Mouse (Mus musculus): Measurements from ENCODE around the gene Ttll11. TPM values are rescaled to one million over a fixed set of nuclear protein-coding genes. Genes with fewer than 3 reads are reported as not detected.

Ttll11 gene
- polyA plus RNA-seq, 1 experiment, result 4.1 TPM

DNA sequence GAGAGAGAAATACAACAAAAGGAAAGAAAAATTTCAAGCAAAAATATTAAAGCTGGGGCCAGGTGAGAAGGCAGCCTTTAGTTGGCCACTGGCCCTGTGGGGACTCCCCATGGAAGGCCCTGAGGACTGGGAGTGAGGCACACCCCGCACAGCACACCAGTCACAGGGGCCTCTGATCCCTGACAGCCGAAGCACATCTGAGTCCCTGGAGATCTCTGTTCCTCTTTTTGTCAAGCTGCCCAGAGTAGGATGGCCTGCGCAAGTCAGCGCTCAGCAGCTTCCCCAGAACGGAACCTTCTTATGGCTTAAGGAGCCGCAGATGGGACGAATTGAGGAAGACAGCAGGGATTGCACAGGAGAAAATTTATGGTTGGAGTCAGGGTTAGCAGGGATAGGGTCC, 223.2 kb downstream of the Ttll11 start:
- Histone ChIP-seq H3K4me1 (ENCODE audit: control insufficient read depth, insufficient read depth, low read length) (no peaks in the 10 kb centered on the region), H3K27ac (ENCODE audit: control insufficient read depth, insufficient read depth, low read depth, low read length, poor library complexity) (no peak overlapping the region), H3K4me3 (replicated peaks; ENCODE audit: control insufficient read depth, low read depth, low read length) (no peak overlapping the region)
- no peak for TF ChIP-seq CTCF (IDR thresholded peaks at IDR 0.05; ENCODE audit: control insufficient read depth, insufficient read depth, low read length)
- no peak for TF ChIP-seq POLR2A (IDR thresholded peaks at IDR 0.05; ENCODE audit: borderline replicate concordance, control insufficient read depth, low read depth, low read length)
- WGBS, result 2% methylated on average over 7 of the region's 7 CpGs

DNA sequence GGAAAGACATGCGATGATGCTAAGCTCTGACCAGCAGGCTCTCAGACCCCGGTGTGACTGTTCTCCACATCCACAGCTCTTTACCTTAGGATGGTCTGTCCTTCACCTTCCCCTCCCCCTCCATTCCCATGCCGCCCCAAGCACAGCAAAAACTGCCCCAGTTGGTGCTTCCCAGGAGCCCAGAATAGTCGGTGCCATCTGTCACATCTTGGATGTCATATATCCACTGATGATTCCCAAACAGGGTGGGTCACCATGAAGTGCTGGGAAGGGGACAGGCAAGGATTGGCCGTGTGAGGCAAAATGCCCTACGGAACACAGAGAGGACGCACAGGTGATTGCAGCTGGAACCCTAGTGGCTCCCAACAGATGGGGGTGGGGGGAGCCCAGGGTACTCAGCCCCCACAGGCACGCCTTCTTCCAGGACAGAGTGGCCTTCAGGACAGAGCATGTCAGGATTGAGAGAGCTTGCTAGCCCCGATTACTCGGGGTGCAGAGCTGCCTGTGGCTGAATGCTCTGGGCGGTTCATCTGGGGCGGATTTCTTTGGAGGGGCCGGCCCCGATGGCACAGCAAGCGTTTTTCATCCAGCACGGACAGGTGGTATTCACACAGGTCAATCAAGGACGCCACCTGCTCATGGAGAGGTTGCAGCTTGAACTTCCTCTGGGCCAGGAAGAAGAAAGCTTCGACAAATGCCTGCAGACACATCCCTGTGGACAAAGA, 227.8 kb downstream of the Ttll11 start:
- H3K4me3 ChIP-seq (replicated peaks; ENCODE audit: control insufficient read depth, low read depth, low read length), result no peak overlapping the region
- no peaks in the 10 kb centered on the region for H3K4me1 ChIP-seq (ENCODE audit: control insufficient read depth, insufficient read depth, low read length)
- TF ChIP-seq CTCF (IDR thresholded peaks at IDR 0.05; ENCODE audit: control insufficient read depth, insufficient read depth, low read length) (no peak), POLR2A (IDR thresholded peaks at IDR 0.05; ENCODE audit: borderline replicate concordance, control insufficient read depth, low read depth, low read length) (no peak)
- H3K27ac ChIP-seq (ENCODE audit: control insufficient read depth, insufficient read depth, low read depth, low read length, poor library complexity), result no peak overlapping the region
- 79% methylated on average over 18 of the region's 18 CpGs for WGBS

DNA sequence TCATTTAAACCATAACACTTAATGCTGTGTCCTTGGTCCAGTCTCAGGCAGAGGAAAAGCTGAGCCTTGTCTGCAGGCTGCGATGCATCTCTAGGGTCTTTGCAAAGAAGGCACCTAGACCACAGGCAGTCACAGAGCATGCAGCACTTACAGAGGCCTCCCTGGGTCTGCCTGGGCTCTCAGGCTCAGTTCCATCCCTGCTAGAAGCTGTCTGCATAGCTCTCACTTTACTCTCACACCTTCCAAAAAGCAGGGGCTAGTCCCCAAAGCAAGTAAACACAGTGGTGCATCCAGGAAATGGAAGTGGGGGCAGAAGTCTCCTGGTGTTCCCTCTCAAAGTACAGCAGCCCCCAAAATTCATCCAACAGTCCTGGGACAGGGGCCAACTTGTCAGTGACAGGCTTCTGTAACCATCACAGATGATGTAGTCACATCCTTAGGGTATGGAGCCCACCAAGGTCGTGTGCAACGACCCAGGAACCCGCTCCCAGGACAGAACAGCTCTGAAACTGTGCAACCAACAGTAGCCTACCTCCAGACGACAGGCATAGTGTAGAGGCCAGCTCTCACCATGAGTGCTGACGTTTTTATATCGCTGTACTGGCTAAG, 229.1 kb downstream of the Ttll11 start:
- Histone ChIP-seq H3K4me1 (ENCODE audit: control insufficient read depth, insufficient read depth, low read length) (no peaks in the 10 kb centered on the region), H3K4me3 (replicated peaks; ENCODE audit: control insufficient read depth, low read depth, low read length) (no peak overlapping the region), H3K27ac (ENCODE audit: control insufficient read depth, insufficient read depth, low read depth, low read length, poor library complexity) (no peak overlapping the region)
- no peak for TF ChIP-seq CTCF (IDR thresholded peaks at IDR 0.05; ENCODE audit: control insufficient read depth, insufficient read depth, low read length)
- whole genome bisulfite sequencing, result 64% methylated on average over 7 of the region's 7 CpGs

DNA sequence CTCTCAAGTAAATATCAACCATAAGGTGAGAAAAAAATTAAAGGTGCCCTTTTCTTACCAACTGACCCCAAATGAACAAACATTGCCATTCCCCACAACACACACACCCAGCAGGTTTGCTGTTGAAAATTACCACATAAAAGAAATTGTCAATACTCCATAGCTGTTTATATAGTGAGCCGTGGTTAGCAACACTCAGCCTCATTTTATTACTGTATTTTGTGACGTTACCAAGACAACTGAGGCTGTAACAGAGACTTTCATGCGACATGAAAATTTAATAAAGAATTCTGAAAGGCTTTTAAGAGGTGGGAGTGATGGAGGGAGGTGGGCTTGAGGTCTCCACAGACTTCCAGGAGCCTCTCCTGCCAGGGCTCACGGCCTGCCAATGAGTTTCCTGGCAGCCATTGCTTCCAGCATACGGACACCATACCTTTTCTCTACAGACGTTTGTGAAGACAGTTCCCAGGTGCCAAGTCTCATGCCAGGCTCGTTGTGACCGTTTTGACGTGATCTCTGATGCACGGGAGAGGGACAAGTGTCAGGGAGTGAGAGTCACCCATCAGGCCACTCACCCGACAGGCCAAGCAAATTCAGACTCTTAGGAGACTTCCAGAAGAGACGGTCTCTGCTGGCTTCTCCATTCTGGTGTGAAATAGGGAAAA, 232.2 kb downstream of the Ttll11 start:
- H3K4me3 ChIP-seq (replicated peaks; ENCODE audit: control insufficient read depth, low read depth, low read length), result no peak overlapping the region

DNA sequence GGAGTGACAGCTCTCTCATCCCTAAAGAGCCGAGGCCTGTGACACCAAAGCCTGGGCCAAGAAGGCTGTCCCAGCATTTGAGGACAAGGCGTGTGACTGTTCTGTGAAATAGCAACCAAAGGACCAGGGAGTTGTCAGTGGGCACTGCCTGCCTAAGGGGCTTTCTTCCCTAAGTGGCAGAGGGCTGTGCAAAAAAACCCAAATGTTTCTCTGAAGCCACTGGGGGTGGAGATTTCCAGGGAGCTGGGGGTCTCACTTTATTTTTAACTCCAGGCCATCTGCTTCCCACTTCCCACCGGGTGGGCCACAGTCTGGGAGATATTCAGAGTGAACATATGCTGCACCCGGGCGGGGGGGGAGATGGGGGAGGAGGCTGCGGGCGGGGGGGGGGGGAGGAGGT, 233.1 kb downstream of the Ttll11 start:
- no peaks in the 10 kb centered on the region for H3K4me1 ChIP-seq (ENCODE audit: control insufficient read depth, insufficient read depth, low read length)
- H3K4me3 ChIP-seq (replicated peaks; ENCODE audit: control insufficient read depth, low read depth, low read length), result no peak overlapping the region
- 39% methylated on average over 7 of the region's 7 CpGs for WGBS
- H3K27ac ChIP-seq (ENCODE audit: control insufficient read depth, insufficient read depth, low read depth, low read length, poor library complexity), result no peak overlapping the region
- no peak for TF ChIP-seq POLR2A (IDR thresholded peaks at IDR 0.05; ENCODE audit: borderline replicate concordance, control insufficient read depth, low read depth, low read length)
- TF ChIP-seq CTCF (IDR thresholded peaks at IDR 0.05; ENCODE audit: control insufficient read depth, insufficient read depth, low read length), result no peak

More for the DNA sequence above, 232.2 kb downstream of the Ttll11 start:
- Histone ChIP-seq H3K27ac (ENCODE audit: control insufficient read depth, insufficient read depth, low read depth, low read length, poor library complexity) (no peak overlapping the region), H3K4me1 (ENCODE audit: control insufficient read depth, insufficient read depth, low read length) (no peaks in the 10 kb centered on the region)
- WGBS, result 86% methylated on average over 12 of the region's 12 CpGs
- TF ChIP-seq CTCF (IDR thresholded peaks at IDR 0.05; ENCODE audit: control insufficient read depth, insufficient read depth, low read length) (no peak), POLR2A (IDR thresholded peaks at IDR 0.05; ENCODE audit: borderline replicate concordance, control insufficient read depth, low read depth, low read length) (no peak)

DNA sequence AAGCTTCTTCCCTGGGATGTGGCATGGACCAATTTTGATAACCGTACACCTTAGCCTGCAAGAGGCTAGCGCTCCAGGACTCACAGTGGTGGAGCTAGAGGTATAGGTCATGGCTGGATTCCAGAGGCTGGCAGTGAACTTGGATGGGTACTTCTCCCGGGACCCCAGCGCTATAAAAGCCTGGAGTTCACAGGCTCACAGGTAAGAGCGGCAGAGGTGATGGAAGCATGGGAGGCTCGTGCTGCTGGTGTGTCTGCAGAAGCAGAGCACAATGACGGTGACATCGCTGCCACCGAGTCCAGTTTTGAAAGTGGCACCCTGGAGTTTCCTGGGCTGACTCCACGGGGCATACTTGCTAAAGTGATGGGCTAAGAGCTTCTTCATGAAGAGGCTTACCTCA, 233.8 kb downstream of the Ttll11 start:
- TF ChIP-seq CTCF (IDR thresholded peaks at IDR 0.05; ENCODE audit: control insufficient read depth, insufficient read depth, low read length) (no peak), POLR2A (IDR thresholded peaks at IDR 0.05; ENCODE audit: borderline replicate concordance, control insufficient read depth, low read depth, low read length) (no peak)
- Histone ChIP-seq H3K4me1 (ENCODE audit: control insufficient read depth, insufficient read depth, low read length) (no peaks in the 10 kb centered on the region), H3K4me3 (replicated peaks; ENCODE audit: control insufficient read depth, low read depth, low read length) (no peak overlapping the region), H3K27ac (ENCODE audit: control insufficient read depth, insufficient read depth, low read depth, low read length, poor library complexity) (no peak overlapping the region)
- 84% methylated on average over 10 of the region's 10 CpGs for WGBS

DNA sequence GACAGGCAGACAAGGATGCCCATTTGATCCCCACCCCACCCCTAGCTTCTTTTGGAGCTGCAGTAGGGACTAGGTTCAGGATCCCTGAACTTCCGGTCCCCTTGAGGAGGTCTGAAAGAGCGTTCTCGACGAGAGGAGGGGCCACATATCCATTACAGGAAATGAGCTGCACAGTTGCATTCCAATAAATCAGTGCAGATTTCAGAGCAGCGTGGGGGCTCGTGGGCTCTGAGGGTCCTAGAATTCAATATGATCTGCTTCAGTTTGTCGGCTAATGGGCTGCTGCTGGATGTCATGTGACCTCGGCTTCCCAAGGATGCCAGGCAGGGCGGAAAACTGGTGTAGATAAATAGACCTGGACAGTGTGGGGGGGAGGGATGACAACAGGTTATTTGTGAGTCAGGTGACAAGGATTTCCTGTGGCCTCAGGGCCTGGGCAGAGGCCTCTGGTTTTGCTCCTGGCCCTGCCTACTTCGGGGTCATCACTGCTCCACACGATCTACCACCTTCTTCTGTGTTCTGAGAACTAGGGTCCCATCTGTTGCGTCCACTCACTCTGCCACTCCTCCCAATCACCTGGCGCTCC, 240.0 kb downstream of the Ttll11 start:
- no peaks in the 10 kb centered on the region; the same call in 1 of the 2 replicates for H3K4me1 ChIP-seq (ENCODE audit: control insufficient read depth, insufficient read depth, low read length)
- H3K4me3 ChIP-seq (replicated peaks; ENCODE audit: control insufficient read depth, low read depth, low read length), result no peak overlapping the region
- WGBS, result 70% methylated on average over 13 of the region's 13 CpGs
- no peak for TF ChIP-seq POLR2A (IDR thresholded peaks at IDR 0.05; ENCODE audit: borderline replicate concordance, control insufficient read depth, low read depth, low read length)
- TF ChIP-seq CTCF (IDR thresholded peaks at IDR 0.05; ENCODE audit: control insufficient read depth, insufficient read depth, low read length), result no peak
- no peak overlapping the region for H3K27ac ChIP-seq (ENCODE audit: control insufficient read depth, insufficient read depth, low read depth, low read length, poor library complexity)

DNA sequence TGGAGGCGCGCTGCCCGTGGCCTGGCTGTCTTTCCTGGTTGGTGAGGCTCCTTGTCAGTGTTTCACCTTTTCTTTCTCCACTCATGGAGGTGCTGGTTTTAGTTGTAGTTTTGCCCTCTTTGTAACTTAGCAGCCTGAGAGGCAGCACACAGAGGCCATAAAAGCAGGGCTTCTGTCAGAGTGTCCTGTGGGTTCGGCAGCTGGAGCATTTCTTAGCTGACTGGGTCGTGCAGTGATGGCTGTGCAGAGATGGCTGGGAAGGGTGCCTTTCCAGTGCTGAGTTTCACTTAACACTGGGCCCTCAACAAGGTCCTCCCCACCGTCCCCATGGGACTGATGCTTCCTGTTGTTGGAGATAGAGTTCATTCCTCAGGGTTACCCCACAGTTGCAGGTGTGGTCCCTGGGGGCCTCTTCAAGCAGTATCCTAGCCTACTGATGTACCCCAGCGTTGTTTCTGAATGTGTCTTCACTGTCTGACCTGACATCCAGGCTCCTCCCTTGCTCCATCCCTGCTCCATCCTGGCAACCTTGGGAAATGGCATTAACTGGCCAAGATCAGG, 242.2 kb downstream of the Ttll11 start:
- H3K4me3 ChIP-seq (replicated peaks; ENCODE audit: control insufficient read depth, low read depth, low read length), result no peak overlapping the region
- H3K4me1 ChIP-seq (ENCODE audit: control insufficient read depth, insufficient read depth, low read length), result peaks cover 2% of the 10 kb centered on the region; the same call in 1 of the 2 replicates
- WGBS, result 65% methylated on average over 7 of the region's 7 CpGs
- TF ChIP-seq POLR2A (IDR thresholded peaks at IDR 0.05; ENCODE audit: borderline replicate concordance, control insufficient read depth, low read depth, low read length), result no peak
- no peak for TF ChIP-seq CTCF (IDR thresholded peaks at IDR 0.05; ENCODE audit: control insufficient read depth, insufficient read depth, low read length)
- no peak overlapping the region for H3K27ac ChIP-seq (ENCODE audit: control insufficient read depth, insufficient read depth, low read depth, low read length, poor library complexity)

Measured in bone marrow, adult 2 months (tissue).